Mouse (Mus musculus) 416B (cell line): Measurements from ENCODE around the gene Gm20388.

Experiments
- DNase-seq: peaks from one replicate; pipeline ENCODE4 v3.0.0; 2011; ENCODE audit warnings: low read depth

Gm20388 gene

DNA sequence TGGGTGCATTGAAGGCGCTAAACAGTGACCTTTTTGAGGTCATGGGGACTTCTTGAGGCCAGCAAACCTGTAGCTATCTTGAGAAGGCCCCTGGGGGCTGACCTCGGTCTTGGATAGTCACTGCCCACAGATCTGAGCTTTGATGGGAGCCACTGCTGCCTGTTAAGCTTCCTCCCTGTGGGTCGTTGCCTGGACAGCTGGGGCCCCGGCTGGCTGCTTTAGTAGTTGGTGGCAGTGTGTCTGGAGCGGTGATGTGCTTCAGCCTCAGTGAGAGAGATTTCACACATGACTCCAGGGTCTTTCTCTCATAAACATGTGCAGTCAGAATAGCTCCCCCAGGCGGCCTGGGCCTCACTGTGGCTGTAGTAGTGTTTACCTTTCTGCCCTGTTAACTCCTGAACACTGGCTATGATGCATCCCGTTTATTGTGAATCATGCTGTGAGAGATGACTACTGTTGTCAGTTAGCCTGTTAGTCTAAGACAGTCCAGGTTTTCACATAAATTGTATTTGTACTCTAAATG is 2100.5 kb downstream of the Gm20388 start:
- DNase-seq = no peak

DNA sequence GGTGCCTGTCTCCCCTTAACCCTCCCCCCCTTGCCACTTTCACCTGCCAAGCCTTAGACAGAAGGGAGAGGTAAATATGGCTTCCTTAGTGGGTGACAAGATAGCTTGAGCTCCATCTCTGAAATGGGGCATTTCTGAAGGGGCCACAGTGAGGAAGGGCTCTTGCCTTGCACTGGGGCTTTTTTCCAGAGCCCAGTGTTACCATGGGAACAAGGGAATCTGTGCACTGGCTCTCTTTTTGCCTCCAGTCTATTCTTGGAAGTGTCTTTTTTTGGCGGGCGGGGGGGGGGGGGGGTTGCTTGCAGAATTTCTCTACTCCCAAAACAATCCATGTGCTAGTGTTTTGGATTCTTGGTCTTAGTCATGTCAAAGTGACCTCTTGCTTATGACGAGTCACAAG is 2104.0 kb downstream of the Gm20388 start:
- no peak for DNase-seq

DNA sequence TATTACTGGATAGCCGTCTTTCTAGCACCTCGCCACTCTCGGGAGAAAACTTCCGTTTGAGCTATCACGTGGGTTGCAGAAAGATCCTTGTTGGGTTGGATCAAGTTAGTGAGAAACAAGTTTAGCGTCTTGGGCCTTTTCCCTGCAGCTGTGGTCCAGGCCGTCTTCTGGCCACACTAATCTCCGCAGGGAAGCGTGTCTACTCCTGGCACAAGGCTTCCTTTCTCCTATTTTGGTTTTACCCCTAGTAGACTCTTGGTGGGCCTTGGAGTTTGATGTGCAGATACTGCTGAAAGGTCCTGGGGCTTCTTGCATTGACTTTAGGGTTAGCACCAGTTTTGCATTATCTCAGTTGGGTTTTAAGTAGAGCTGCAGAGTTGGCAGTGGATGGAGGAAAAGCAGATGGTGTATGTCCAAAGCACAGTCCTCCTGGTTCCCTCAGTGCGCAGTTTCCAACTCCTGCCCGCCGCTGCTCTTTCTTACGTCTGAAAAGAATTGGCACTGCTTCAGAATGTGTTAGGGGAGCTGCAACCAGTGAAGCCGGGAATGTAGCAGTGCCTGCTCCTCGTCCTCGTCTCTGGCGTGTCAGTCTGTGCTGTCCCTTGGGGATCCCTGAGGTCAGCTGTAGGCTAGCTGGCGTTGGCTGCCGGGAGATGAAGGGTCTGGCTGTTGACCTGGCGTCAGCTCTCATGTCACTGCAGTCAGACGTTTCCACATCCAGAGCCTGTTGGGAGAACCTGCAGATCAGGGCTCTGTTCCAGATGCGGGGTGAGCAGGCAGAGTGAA is 2107.6 kb downstream of the Gm20388 start:
- no peak for DNase-seq

DNA sequence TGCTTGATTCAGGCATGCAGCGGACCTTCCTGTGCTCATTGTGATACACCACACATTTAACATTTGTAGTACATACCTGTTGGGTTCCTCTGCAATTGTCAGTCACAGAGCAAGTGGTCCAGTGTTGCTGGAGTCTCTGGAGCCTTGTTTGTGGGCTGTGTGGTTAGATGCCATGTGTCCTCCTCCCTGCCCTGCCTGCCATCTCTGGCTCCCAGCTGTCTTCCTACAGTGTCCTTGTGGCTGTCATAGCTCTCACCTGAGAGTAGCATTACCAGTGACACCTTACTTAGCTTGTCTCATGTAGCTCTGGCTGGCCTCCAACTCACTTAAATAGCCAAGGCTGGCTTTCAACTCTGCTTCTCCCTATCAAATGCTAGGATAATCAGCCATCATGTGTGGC is 2108.5 kb downstream of the Gm20388 start:
- no peak for DNase-seq

DNA sequence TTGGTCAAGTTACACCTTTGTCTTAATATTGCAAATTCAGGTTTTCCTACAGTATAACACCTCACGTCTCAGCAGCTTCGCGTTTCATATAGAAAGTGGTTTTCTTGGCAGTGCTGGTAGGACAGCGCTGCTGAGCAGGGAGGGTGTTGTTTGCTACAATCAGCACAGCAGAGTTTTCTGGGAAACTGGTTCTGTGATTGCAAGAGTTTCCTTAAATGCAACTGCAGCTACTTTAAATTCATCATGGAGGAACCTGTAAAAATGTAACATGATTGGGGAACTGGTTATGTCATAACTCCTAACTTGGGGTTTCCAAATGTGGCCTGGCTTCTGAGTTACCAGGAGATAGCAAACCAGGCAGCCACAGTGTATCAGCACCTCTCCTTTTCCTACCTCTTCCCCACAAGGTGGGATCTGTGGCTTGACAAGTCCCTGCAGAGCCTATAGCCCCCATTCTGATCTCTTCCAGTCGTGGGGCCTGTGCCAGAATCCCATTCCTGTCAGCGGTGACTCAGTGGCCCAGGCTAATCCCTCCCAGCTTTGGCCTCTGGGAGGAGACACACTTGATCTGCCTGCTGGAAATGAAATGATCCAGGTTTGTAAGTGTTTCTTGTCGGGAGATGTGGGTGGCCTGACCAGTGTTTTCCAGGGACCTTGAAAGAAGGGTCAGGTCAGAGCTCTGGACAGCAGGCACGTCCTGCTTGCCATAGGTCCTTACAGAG is 2109.6 kb downstream of the Gm20388 start:
- DNase-seq = no peak

DNA sequence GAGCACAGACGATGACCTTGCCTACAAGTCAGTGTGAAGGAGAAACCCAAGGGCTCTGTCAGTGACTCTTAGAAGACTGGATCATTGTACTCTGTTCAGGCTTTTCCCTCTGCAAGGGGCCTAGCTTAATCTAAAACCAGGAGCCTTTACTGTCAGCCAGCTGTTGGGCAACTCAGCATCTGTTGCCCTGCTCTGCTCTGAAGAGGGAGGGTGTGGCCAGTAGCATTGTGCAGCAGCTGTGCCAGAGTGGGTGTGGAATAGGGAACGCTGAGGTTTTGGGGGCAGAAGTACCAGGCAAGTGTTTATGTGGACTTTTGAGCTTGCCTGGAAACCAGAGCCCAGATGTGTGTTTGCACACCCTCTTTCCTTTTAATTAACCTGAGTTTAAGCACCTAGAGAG is 2111.1 kb downstream of the Gm20388 start:
- DNase-seq = no peak

DNA sequence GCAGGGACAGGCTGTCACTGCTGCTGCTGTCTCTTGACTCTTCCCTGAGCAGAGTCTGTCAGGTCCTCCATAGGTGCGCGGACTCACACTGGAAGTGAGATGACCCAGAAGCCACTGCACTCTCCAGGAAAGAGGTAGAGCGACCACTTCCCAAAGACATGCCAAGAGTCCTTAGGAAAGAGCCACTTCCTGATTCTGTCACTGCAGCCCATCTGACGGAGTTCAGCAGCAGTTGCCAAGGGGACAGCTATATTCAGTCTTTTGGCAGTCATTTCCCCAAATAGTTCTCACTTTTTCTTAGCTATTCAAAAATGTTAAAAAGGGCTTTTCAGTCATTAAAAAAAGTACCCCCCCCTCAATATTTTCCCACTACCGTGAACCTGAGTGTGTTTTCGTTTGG is 2111.6 kb downstream of the Gm20388 start:
- no peak for DNase-seq

DNA sequence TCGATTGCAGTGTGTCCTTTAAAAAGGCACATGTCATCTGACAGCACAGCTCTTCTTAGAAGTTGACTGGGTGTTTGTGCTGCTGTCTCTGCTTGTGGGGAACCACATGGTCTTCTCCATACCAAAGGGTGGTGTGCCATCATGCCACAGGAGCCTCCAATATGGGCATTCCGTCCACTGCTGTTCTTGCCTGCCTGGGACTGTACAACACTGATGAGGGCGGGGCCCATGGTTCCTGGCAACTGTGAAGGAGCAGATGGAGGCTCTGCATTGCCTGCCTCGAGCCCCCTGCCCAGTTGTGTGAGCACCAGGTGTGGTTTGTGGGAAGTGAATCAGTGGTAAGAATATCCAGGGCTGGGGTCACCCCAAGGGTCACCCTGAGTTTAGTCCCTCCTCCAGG is 2112.1 kb downstream of the Gm20388 start:
- DNase-seq = no peak

DNA sequence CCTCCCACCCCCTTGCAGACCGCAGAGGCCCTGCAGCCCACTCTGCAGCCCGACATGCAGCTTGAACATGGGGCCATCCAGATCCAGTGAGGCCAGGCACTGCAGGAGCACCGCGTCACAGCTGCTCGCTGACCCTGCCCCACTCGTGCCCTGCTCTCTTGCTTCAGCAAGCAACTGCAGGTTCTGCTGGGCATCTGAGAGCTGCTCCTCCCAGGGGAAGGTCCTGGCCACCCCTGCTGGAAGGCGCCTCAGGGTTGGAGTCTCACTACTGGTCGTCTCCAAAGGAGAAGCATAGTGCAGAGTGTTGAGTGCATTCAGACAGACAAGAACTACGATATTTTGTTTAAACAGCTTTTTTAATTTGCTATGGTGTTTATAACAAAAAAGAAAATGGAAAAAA is 2114.9 kb downstream of the Gm20388 start:
- no peak for DNase-seq

DNA sequence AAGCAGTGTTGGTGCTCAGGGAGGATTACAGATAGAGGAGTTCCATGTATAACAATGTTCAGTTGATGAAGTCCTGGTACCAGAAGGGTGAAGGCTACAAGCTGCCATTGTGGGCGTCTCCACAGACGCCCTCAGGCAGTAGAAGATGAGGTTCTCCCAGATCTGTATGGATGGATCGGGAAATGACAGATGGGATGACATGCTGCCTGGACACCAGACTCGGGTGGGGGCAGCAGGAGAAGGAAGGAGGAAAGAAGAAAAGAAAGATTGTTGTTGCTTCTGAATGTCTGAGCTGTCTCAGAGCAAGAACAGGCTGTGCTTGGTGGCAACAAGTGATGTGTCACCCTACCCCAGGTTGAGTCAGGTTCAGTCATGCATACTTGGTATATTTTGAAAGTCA is 2117.5 kb downstream of the Gm20388 start:
- no peak for DNase-seq

DNA sequence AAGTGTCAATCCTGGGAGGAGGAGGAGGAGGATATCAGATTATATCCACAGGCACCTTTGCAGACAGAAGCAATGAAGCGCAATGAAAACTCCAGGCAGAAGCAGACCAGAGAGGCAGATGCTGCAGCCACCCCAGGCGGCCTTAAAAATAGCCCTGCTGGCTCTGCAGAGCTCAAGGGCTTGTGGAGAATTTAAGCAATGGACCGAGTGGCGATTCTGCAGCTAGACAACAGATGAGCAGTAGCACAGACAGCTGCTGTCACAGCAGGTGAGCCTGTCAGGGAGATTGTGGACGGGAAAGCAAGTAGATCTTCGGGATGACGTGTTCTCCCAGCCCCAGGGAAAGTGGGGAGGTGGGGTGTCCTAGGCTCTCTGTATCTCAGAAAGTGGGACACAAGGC is 2120.3 kb downstream of the Gm20388 start:
- no peak for DNase-seq

DNA sequence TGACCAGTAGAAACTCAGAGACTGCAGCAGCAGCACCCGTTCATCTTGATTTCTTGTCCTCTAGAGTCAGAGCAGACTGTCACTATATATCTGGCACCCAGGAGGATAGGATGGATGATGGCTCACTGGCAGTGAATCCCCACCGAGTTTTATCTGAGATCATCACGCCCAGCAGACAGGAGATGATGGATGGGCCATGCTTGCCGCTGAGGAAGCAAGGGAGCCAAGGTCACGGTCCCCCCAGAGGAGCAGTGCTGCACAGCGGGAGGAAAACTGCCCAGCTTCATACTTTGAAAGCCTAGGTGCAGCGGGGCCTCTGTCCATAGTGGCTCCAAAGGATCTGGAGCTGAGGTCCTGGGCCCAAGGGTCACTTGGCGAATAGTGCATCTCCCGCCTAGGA is 2122.1 kb downstream of the Gm20388 start:
- DNase-seq = no peak

DNA sequence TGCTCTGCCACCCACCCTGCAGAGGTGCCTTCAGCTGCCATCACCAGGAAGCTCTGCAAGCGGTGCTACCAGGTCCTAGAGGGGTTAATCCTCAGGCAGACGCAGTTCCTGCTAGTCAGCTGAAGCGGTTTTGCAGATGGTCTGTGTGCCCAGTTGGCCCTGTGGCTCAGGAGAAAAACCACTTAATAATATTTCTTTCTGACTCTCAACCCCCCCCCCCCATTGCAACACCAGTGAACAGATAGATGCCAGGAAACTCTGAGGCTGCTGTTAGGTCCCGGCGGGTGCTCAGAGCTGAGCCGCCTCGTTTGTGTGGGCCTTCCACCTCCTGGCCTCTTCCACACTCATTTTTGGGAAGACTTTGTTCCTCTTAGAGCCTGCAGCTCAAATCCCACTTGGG is 2124.9 kb downstream of the Gm20388 start:
- DNase-seq = peak; percentile 24

DNA sequence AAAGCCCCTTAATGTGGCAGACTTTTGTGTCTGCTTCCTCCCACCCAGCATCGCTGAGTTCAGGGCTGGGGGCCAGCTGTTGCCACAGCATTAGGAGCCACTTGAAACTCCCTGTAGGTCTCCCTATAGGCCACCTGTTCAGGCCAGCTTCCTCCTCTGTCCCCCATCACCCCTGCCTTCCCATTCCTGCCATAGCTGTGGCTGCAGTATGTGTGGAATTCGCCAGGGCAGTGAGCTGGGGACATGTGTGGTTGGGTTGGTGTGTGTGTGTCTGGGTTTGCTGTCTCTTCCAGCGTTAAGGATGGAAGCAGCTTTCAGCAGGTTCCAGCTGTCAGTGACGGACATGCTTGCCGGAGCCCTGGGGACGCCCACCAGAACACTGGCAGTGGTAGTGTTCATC is 2125.7 kb downstream of the Gm20388 start:
- DNase-seq = no peak

DNA sequence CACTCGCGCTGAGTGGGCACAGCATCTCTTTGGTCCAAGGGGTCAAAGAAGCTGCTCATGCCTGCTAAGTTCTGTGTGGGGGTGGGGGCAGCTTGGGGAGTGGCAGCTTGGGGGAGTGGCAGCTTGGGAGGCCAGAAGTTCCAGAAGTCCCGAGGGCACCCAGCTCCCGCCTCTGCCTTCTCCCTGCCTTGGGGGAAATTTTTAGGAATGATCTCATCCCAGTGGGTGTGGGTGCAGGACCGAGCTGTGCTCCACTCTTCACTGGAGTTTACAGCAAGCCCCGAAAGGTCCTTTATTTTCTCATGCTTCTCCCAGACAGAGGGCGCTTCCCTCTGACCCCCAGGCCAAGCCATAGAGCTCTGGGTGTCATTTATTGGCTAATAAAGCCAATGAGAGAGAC is 2126.6 kb downstream of the Gm20388 start:
- DNase-seq = no peak

DNA sequence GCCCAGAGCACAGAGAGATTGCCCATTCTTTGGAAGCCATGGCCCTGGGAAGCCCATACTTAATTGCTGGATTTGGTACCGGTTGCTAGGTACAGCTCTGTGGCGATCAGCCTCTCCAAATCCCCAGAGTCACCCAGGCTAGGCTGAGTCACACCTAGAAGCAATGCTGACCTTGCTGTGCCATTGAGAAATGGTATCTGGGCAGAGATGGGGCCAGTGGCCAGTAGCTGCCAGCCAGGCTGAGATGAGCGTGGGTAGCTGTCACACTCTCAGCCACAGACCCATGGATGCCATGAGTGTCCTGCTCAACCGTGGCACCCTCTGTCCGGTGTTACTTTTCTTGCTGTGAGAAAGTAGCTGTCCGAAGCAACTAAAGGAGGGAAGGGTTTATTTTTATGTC is 2127.4 kb downstream of the Gm20388 start:
- DNase-seq = no peak

DNA sequence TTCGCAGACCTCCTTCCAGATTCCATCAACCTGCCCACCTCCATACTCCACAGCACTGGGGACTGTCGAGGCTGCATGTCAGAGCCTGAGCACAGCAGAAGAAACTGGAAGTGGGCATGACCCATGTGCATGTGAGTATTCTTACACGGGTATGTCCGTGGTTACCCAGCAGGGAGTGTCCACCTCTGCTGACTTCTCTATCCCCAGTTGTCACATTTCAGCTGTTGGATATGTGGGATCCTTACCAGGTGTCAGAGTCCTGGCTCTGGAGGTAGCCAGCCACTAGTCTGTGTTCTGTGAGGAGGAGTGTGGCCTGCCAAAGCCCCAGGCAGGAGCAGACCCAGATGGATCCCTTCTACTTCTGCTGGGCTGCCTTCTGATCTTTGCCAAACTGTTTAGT is 2128.8 kb downstream of the Gm20388 start:
- no peak for DNase-seq

DNA sequence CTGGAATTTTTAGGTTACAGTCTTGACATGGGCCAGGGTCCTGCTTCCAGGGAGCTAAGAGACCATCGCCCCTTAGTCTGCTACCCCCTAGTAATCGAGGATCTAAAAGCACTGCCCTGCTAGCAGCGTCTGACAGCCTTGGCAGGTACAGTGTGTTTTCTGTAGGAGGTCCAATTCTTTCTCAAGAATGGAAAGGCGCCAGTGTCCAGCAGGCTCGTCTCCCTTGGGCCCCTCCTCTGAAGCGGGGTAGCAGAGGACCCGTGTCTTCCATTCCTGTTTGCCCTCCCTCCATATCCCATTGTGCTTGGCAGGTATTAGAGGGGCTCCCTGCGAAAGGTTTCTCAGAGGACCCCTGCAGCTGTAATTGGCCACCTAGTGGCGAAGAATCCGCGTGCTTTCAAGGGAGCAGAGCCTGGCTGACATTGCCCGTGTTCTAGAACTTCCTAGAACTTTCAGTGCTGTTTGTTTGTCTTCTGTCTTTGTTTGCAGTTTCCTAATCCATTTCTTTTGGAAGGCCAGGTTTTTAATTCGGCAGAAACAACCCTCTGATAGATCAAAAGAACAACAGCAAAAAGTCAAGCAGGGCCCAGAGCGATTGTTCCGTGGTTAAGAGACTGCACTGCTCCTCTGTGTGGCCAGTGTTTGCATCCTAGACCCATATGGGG is 2136.7 kb downstream of the Gm20388 start:
- DNase-seq = no peak

DNA sequence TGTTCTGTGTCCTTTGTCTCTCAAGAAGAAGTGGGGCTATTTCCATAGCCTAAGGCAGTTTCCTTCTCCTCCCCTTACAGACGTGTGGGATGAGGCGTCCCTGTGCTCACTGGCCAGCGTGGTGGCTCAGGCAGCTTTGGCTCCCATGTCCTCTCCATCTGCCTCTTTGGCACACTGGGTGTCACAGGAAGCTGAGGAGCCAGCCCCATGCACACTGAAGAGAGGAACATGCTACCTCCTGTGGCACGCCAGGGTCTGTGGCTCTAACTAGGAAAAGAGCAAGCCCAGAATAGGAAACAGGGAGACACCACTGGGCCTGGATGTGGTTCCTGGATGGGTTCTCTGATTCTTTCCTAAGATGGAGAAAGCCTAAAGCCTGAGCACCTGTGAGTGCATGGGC is 2138.6 kb downstream of the Gm20388 start:
- DNase-seq = no peak

DNA sequence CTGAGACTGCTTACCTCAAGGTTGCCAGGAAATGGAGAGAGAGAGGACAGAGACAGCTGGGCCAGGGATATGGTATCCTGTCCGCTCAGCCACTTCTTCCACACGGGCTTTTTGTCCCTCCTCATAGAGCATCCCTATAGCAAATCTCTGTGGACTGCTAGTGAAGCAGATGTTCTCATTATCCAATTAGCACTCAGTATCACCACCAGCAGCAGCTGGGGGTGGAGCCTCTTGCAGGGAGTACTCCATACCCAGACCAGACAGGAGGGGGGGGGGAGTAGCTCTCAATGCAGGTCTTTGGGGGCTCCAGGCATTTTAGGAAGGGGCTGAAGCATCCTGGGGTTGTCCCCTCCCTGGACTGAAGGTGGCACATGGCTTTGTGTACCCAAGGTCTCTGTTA is 2139.3 kb downstream of the Gm20388 start:
- DNase-seq = no peak

DNA sequence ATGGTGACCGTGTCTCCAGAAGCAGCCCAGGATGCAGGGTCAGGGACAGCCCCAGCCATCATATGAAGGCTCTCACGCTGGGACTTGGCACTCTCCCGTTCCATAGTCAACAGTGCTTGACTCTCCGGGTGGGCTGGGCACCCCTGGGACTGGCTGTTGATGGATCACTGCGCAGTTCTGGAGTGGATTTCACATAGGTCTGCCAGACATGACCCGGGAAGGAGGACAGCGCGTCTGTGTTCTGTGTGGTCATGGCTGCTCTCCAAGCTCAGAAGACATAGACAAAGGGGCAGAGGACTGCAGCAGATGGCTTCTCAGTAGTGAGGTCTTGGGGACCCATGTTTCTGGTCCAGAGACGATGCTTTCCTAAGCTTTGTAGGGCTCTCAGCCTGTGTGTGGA is 2140.0 kb downstream of the Gm20388 start:
- DNase-seq = no peak

DNA sequence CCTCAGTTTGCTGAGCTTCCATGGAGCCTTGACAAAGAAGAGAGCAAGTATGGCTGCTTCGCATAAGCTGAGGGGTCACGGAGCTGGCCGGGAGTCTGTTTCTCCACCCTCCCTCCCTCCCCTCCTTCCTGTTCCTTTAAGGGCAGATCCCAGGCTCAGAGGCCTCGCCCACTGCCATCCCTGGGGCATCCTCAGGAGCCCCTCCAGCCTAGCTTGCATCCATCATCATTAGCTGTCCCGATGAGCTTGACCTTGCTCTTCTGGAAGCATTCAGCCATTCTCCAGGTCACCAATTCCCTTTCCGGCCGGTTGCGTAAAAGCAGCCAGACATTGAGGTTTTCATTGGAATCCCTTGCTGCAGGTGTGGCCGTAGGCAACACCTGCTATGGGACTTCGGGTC is 2144.7 kb downstream of the Gm20388 start:
- DNase-seq = no peak

DNA sequence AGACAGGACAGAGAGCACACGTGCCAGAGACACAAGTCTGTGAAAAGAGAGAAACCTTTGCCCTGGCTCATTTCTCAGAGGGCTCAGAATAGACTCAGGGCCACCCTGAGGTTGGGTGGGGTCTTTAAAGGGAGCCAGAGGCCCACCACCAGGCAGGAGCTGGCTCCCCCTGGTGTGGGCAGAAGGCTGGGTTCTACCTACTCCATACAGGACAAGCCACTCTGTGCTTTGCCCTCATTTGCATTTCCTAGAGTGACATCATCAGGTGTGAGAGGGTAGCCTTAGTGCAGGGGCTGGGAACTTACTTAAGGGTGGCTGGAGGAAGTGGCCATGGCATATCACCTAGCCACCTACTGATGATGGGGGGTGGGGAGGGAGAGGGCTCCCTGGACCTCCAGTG is 2145.5 kb downstream of the Gm20388 start:
- no peak for DNase-seq
